Mouse (Mus musculus) intestine, postnatal 0 days (tissue): ENCODE measurements around the gene Nipbl. TPM values are rescaled to one million over a fixed set of nuclear protein-coding genes. Genes with fewer than 3 reads are reported as not detected.

Source experiments
- ATAC-seq: fragments of 200-750 bp; cut with Nextera tagmentation; 2 replicates; pipeline ENCODE4 v1.8.0; 2017; ENCODE audit warnings: mild to moderate bottlenecking, moderate TSS enrichment, moderate library complexity
- H3K27ac ChIP-seq: fragments of 300-500 bp; sonication (generic); 2 replicates; pipeline ENCODE4 v1.5.1; 2014; ENCODE audit warnings: mild to moderate bottlenecking, low read depth, low read length, moderate library complexity
- H3K27me3 ChIP-seq: fragments of 300-500 bp; sonication (generic); replicated peaks from 2 replicates; pipeline ENCODE4 v1.6.1; 2014; ENCODE audit warnings: low read length, mixed read lengths; ENCODE audit not compliant: control insufficient read depth, insufficient read depth
- H3K36me3 ChIP-seq: fragments of 300-500 bp; sonication (generic); 2 replicates; pipeline ENCODE4 v1.6.1; 2014; ENCODE audit warnings: mild to moderate bottlenecking, moderate library complexity; ENCODE audit not compliant: control insufficient read depth, insufficient read depth
- H3K4me1 ChIP-seq: fragments of 300-500 bp; sonication (generic); replicated peaks from 2 replicates; pipeline ENCODE4 v1.6.1; 2014; ENCODE audit warnings: antibody characterized with exemption, low read length, mixed read lengths; ENCODE audit not compliant: control insufficient read depth, insufficient read depth
- H3K4me2 ChIP-seq: fragments of 300-500 bp; sonication (generic); replicated peaks from 2 replicates; pipeline ENCODE4 v1.6.1; 2014; ENCODE audit warnings: low read depth, mild to moderate bottlenecking, moderate library complexity
- H3K4me3 ChIP-seq: fragments of 300-500 bp; sonication (generic); 2 replicates; pipeline ENCODE4 v1.5.1; 2014; ENCODE audit warnings: low read depth, low read length
- H3K9ac ChIP-seq: fragments of 300-500 bp; sonication (generic); 2 replicates; pipeline ENCODE4 v1.6.1; 2014; ENCODE audit warnings: mild to moderate bottlenecking, low read depth, low read length
- H3K9me3 ChIP-seq: fragments of 300-500 bp; sonication (generic); 2 replicates; pipeline ENCODE4 v1.6.1; 2016; ENCODE audit warnings: mixed run types; ENCODE audit not compliant: control insufficient read depth
- CTCF ChIP-seq: sonication (generic); IDR thresholded peaks from 2 replicates; pipeline ENCODE4 v1.5.1; 2016; ENCODE audit warnings: low read depth, mild to moderate bottlenecking, control low read depth, antibody characterized with exemption, moderate library complexity
- WGBS: fragments of 180-500 bp; shearing (Covaris S2); extraction: QIAGEN DNeasy Blood & Tissue Kit; methylation state at CpG from one replicate; pipeline ENCODE4 v1.1.7; 2014; 5-methylcytosine and 5-hydroxymethylcytosine counted together
- polyA plus RNA-seq: library from polyadenylated mRNA; unstranded; fragments of >200 nt; fragmentation: Nextera tagmentation; extraction: Ambion mirVana; gene quantifications from 2 replicates; pipeline ENCODE4 v1.2.1, GENCODE M21; 2015

Gene Nipbl
- 9.3 and 11.6 TPM in 2 replicates for polyA plus RNA-seq

DNA sequence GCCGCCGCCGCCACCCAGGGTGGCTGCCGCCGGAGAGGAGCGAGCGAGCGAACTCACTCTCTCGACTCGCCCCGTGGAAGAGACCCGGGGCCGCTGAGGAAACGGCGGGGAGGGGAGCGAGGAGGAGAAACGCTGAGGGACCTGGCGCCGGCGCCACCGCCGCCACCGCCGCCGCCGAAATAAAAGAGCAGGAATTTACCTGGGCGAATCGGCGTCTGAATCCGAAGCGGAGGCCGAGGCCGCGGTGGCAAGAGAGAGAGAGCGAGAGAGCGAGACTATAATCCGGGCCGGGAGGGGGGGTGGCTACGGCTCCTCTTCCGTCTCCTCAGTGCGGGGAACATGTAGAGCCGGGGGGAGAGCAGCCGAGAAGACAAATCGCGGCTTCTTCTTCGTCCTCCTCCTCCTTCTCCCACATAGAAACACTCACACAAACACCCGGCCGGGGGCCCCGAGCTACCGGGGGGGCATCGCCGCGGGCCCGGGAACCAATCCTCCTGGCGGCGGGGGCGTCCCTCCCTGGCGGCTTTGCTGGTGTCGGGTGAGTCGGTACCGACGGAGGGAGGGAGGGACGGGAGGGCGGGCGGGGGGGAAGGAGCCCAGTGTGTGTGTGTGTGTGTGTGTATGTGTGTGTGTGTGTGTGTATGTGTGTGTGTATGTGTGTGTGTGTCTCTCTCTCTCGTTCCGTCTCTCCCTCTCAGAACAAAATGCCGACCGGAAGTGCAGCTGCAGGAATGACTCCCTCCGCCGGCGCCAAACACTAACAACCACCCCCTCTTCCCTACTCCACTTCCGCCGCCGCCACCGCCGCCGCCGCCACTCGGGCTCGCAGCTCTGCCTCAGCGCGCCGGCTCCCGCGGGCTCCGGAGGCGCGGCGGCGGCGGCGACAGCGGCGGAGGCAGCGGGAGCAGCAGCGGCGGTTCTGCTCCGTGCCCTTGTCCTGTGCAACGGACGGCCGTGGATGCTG lies at the start of gene Nipbl:
Nipbl (minus strand) TSS at position 538 of the 964 bp plus-strand sequence.
- TF ChIP-seq CTCF: no peak
- peak; percentile 79 for ATAC-seq
- no peaks in the 10 kb centered on the region for H3K36me3 ChIP-seq

DNA sequence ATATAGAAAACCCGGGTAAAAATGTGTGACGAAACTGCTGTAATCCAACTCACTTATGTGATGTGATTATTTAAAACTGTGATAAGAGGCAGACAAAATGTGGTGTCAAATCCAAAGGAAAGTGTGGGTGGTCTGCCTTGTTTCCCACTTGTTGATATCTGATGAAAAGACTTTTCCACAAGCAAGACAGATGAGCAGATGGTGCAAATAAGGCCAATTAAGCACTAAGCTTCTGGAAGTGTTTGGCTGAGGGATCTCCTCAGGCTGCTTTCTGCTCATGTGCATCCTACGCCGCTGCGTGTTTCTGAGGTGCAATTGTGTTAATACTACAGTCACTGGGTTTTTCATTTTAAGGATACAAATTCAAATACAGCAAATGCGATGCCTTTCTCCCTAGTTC lies 41.0 kb upstream of the Nipbl start:
- Histone ChIP-seq H3K4me2 (no peak overlapping the region), H3K9ac (no peak overlapping the region), H3K27ac (no peak overlapping the region), H3K27me3 (no peaks in the 10 kb centered on the region), H3K4me1 (no peaks in the 10 kb centered on the region), H3K9me3 (no peaks in the 10 kb centered on the region), H3K36me3 (no peaks in the 10 kb centered on the region), H3K4me3 (no peak overlapping the region)
- no peak for ATAC-seq
- WGBS: 71% methylated on average over 6 of the region's 6 CpGs
- TF ChIP-seq CTCF: no peak

More for the DNA sequence above, at the start of gene Nipbl:
- Histone ChIP-seq H3K4me1 (no peaks in the 10 kb centered on the region; the same call in 1 of the 2 replicates), H3K9me3 (no peaks in the 10 kb centered on the region), H3K27me3 (no peaks in the 10 kb centered on the region), H3K27ac (peak within 1 kb of the TSS; percentile 100), H3K4me2 (peak within 1 kb of the TSS; percentile 85), H3K9ac (peak within 1 kb of the TSS; percentile 99), H3K4me3 (peak within 1 kb of the TSS; percentile 82)
- WGBS: under 1% methylated on average over 87 of the region's 102 CpGs

DNA sequence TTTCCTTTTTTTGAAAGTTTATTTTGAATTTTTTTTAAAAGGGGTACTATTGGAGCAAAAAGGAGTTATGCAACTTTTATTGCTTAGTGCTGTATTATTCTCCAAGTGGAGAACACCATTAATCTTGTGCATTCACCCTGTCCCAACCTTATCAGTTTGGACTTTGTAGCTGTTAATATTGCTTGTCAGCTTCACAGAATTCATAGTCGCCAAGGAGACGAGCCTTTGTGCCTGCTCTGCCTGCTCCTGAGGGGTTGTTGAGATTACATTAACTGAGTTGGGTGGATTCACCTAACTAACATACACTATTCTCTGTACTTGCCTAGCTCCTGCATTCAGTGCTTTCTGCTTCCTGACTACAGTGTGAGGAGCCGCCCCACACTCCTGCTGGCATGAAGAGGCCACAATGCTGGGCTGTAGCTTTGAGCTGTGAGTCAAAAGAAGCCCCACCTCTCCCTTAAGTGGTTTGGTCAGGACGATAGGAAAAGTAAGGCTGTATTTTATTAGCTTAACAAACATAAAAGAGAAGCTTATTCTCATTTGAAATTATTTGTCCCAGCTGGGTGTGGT lies 24.8 kb upstream of the Nipbl start:
- no peaks in the 10 kb centered on the region for H3K36me3 ChIP-seq

DNA sequence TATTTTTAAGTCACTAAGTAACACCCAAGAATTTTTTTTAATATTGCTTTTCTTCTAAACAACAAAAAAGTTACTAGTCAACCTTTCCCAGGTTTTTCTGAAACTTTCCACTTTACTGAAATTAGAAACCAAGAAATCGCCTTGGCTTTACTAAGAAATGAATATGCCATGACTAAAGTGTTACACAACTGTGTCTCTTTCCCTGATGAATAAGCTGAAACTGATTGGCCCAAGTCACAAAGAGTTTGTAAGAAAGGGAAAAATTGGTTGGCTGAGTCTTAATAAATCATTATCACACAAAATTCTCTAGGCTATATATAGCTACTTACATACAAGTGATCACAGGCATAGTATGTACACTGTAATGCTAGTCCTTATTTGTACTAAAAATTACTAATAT lies 19.3 kb upstream of the Nipbl start:
- 89% methylated on average over 1 of the region's 1 CpGs for WGBS

More for the DNA sequence above, 24.8 kb upstream of the Nipbl start:
- no peak for TF ChIP-seq CTCF
- Histone ChIP-seq H3K4me2 (no peak overlapping the region), H3K9me3 (no peaks in the 10 kb centered on the region), H3K4me3 (no peak overlapping the region), H3K27ac (peak overlapping the region; percentile 73), H3K9ac (no peak overlapping the region), H3K4me1 (no peaks in the 10 kb centered on the region), H3K27me3 (no peaks in the 10 kb centered on the region)
- peak; percentile 99 for ATAC-seq
- WGBS: 31% methylated on average over 4 of the region's 4 CpGs

DNA sequence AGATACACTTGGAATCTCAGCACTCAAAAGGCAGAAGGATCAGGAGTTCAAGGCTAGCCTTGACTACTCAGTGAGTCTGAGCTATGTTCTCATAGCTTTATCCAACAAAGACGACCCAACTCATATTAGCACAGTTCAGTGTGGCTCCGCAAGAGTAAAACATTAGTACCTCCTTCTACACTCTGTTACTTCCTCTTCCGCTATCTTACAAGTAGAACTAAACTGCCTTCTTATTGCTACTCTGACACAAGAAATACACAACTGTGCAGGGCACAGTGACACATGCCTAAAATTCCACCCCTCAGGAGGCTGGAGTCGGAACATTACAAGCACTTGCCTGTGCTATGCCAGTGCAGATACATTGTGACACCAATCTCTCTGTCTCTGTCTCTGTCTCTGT lies 18.5 kb upstream of the Nipbl start:
- H3K36me3 ChIP-seq: no peaks in the 10 kb centered on the region
- H3K27ac ChIP-seq: no peak overlapping the region
- no peak overlapping the region for H3K4me2 ChIP-seq
- H3K4me1 ChIP-seq: no peaks in the 10 kb centered on the region
- no peak for ATAC-seq
- no peaks in the 10 kb centered on the region for H3K9me3 ChIP-seq
- no peak overlapping the region for H3K4me3 ChIP-seq
- TF ChIP-seq CTCF: no peak
- no peaks in the 10 kb centered on the region for H3K27me3 ChIP-seq
- 89% methylated on average over 4 of the region's 4 CpGs for WGBS
- no peak overlapping the region for H3K9ac ChIP-seq

More for the DNA sequence above, 19.3 kb upstream of the Nipbl start:
- Histone ChIP-seq H3K9ac (no peak overlapping the region), H3K36me3 (no peaks in the 10 kb centered on the region), H3K4me2 (no peak overlapping the region), H3K27me3 (no peaks in the 10 kb centered on the region), H3K27ac (no peak overlapping the region), H3K9me3 (no peaks in the 10 kb centered on the region), H3K4me1 (no peaks in the 10 kb centered on the region), H3K4me3 (no peak overlapping the region)
- ATAC-seq: no peak
- no peak for TF ChIP-seq CTCF

DNA sequence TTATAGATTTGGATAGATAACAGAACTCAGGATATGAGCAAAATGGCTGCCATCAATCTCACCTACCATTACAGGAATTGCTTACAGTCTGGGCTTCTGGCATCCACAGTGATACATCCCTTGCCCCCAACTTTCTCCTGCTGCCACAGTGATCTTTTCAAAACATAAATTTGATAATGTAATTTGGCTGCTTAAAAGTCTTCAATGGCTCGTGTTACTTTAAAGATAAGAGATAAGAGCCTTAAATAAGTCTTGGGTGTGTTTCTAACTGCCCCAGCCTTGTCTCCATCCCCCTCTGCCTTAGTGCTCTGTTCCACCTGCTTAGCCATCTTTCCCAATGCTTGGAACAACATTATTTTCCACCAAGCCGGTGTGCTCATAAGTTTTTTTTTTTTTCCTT lies 16.6 kb upstream of the Nipbl start:
- Histone ChIP-seq H3K4me3 (no peak overlapping the region), H3K27ac (no peak overlapping the region), H3K4me2 (no peak overlapping the region), H3K27me3 (no peaks in the 10 kb centered on the region), H3K4me1 (no peaks in the 10 kb centered on the region), H3K9ac (no peak overlapping the region), H3K36me3 (no peaks in the 10 kb centered on the region), H3K9me3 (no peaks in the 10 kb centered on the region)
- 55% methylated on average over 2 of the region's 2 CpGs for WGBS
- ATAC-seq: no peak
- no peak for TF ChIP-seq CTCF
